Mouse (Mus musculus): ENCODE measurements around the gene Tenm3. TPM values are rescaled to one million over a fixed set of nuclear protein-coding genes. Genes with fewer than 3 reads are reported as not detected.

The Tenm3 gene
- total and polyA plus RNA-seq, 3 experiments = 0.01 to 0.11 TPM; not detected in 1

DNA sequence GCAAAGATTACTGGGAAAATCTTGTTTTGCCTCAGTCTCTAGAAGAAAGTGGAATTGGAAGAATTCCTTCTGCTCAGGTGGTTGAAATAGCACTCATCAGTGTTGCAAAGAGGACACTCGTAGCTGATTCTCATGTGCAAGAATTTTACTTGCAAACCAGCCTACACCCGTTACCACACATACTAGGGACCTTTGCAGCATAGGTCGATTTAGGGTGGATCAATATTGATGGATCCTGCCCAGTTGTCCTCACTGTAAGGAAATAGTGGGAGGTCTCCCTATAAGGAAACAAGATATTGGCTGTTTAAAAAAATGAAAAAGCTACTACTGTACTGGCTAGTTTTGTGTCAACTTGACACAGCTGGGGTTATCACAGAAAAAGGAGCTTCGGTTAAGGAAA lies 242.1 kb downstream of the Tenm3 start:
- Histone ChIP-seq H3K9me3 (replicated peaks) (peaks cover 22% of the 10 kb centered on the region), H3K4me3 (ENCODE audit: low read depth, low read length) (no peak overlapping the region), H3K36me3 (replicated peaks) (no peaks in the 10 kb centered on the region), H3K27me3 (ENCODE audit: insufficient read depth, low read length) (no peaks in the 10 kb centered on the region), H3K4me1 (ENCODE audit: insufficient read depth, low read depth, low read length) (no peaks in the 10 kb centered on the region)
- TF ChIP-seq TAL1 (conservative IDR thresholded peaks at IDR 0.05; ENCODE audit: low read depth, low read length) (no peak), GATA2 (IDR thresholded peaks at IDR 0.05; ENCODE audit: borderline replicate concordance, low read depth, low read length) (no peak), CTCF (IDR thresholded peaks at IDR 0.05; ENCODE audit: low read depth, low read length) (no peak), GATA1 (IDR thresholded peaks at IDR 0.05; ENCODE audit: borderline replicate concordance, low read length) (no peak), POLR2AphosphoS5 (IDR thresholded peaks at IDR 0.05; ENCODE audit: insufficient replicate concordance, low read depth, low read length) (no peak)
- DNase-seq (ENCODE audit: low spot score) = no peak
- no peak for ATAC-seq (ENCODE audit: extremely low read depth, insufficient number of reproducible peaks, low FRiP score, poor library complexity, severe bottlenecking)

DNA sequence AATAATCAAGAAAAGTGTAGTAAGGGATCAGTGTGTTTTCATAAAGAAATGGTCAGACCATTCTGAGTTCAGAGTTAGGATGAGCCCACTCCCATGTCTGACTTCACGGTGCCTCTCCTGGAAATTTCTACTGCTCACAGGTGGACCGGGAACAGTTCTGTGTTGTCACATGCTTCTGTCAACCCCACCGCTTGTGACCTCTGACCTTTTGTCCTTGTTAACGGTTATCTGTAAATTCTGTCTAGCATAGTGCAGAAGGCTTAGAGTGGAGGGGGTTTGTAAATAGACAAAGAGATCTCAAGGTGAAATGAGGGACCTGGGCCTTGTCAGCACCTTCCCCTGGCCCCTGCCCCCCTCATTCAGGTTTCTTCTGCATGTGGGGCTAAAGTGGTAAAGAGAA lies 244.7 kb downstream of the Tenm3 start:
- H3K4me3 ChIP-seq (ENCODE audit: low read depth, low read length) = no peak overlapping the region
- DNase-seq (ENCODE audit: low spot score) = no peak
- H3K9me3 ChIP-seq (replicated peaks) = peaks cover 33% of the 10 kb centered on the region
- H3K4me1 ChIP-seq (ENCODE audit: insufficient read depth, low read depth, low read length) = no peaks in the 10 kb centered on the region
- TF ChIP-seq GATA2 (IDR thresholded peaks at IDR 0.05; ENCODE audit: borderline replicate concordance, low read depth, low read length) (no peak), GATA1 (IDR thresholded peaks at IDR 0.05; ENCODE audit: borderline replicate concordance, low read length) (no peak)
- H3K36me3 ChIP-seq (replicated peaks) = no peaks in the 10 kb centered on the region
- ATAC-seq (ENCODE audit: extremely low read depth, insufficient number of reproducible peaks, low FRiP score, poor library complexity, severe bottlenecking) = no peak
- no peaks in the 10 kb centered on the region for H3K27me3 ChIP-seq (ENCODE audit: insufficient read depth, low read length)

DNA sequence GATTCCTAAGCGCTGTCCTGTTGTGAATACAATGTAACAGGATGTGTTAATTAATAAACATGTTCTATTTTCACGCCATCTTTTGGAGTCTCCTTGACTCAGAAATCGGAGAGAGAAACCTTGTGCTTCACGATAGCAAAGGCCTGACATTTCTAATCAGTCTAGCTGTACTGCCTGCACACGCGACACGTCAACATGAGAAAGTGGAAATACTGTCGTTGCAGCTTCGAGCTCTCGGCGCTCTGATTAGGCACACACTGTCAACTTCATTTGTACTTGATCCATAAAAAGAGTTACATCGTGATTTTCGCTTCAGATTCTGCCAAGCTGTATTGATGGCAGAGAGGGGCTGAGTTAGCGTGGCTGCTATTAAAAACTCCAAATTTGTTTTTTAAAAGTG lies 247.4 kb downstream of the Tenm3 start:
- no peak for DNase-seq (ENCODE audit: low spot score)
- no peaks in the 10 kb centered on the region for H3K4me1 ChIP-seq (ENCODE audit: insufficient read depth, low read depth, low read length)
- TF ChIP-seq TAL1 (conservative IDR thresholded peaks at IDR 0.05; ENCODE audit: low read depth, low read length) (no peak), POLR2AphosphoS5 (IDR thresholded peaks at IDR 0.05; ENCODE audit: insufficient replicate concordance, low read depth, low read length) (no peak), CTCF (IDR thresholded peaks at IDR 0.05; ENCODE audit: low read depth, low read length) (no peak), GATA2 (IDR thresholded peaks at IDR 0.05; ENCODE audit: borderline replicate concordance, low read depth, low read length) (no peak), GATA1 (IDR thresholded peaks at IDR 0.05; ENCODE audit: borderline replicate concordance, low read length) (no peak)
- peaks cover 21% of the 10 kb centered on the region for H3K9me3 ChIP-seq (replicated peaks)
- H3K36me3 ChIP-seq (replicated peaks) = no peaks in the 10 kb centered on the region
- no peak for ATAC-seq (ENCODE audit: extremely low read depth, insufficient number of reproducible peaks, low FRiP score, poor library complexity, severe bottlenecking)
- H3K4me3 ChIP-seq (ENCODE audit: low read depth, low read length) = no peak overlapping the region
- H3K27me3 ChIP-seq (ENCODE audit: insufficient read depth, low read length) = no peaks in the 10 kb centered on the region

DNA sequence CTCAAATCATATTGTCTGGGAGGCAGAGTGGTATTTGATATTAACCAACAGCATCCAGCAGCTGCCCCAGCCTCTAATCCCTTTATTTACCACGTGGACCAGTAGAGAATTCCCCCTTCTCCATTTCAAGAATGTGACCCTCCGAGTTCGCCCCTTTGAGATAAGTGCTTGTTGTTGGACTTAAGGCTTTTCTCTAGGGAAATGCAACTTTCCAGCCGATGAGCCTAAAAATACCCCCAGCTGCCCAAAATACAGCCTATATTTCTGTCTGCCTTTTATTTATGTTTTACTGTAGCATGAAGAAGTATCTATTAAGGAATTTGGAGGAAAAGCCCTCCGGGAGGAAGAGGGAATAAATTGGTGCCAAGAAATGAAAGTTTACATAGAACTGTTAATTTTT lies 251.9 kb downstream of the Tenm3 start:
- Histone ChIP-seq H3K9me3 (replicated peaks) (peaks cover 50% of the 10 kb centered on the region), H3K36me3 (replicated peaks) (no peaks in the 10 kb centered on the region), H3K27me3 (ENCODE audit: insufficient read depth, low read length) (no peaks in the 10 kb centered on the region), H3K4me1 (ENCODE audit: insufficient read depth, low read depth, low read length) (no peaks in the 10 kb centered on the region), H3K4me3 (ENCODE audit: low read depth, low read length) (no peak overlapping the region)
- DNase-seq (ENCODE audit: low spot score) (no peak), ATAC-seq (ENCODE audit: extremely low read depth, insufficient number of reproducible peaks, low FRiP score, poor library complexity, severe bottlenecking) (no peak)
- no peak for TF ChIP-seq CTCF (IDR thresholded peaks at IDR 0.05; ENCODE audit: low read depth, low read length)
- no peak for TF ChIP-seq GATA2 (IDR thresholded peaks at IDR 0.05; ENCODE audit: borderline replicate concordance, low read depth, low read length)
- no peak for TF ChIP-seq POLR2AphosphoS5 (IDR thresholded peaks at IDR 0.05; ENCODE audit: insufficient replicate concordance, low read depth, low read length)
- no peak for TF ChIP-seq TAL1 (conservative IDR thresholded peaks at IDR 0.05; ENCODE audit: low read depth, low read length)
- no peak for TF ChIP-seq GATA1 (IDR thresholded peaks at IDR 0.05; ENCODE audit: borderline replicate concordance, low read length)

DNA sequence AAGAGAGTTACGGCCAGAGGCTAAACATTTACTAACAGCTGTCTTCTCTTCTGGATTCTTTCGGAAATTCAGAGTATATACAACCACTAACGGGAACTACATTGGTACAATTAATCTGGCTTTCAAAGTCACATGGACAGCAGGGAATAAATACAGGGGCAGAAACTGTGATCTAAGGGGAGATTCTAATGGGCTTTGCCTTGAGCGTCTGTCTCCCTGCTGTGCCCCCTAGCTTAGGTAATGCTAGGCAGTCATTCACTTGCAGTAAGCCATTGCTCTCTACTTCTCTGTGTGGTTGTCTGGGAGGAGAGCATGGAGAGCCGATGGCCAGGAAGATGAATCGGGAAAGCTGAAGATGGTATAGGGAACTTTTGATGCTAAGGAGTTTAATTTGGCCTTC lies 264.0 kb downstream of the Tenm3 start:
- TF ChIP-seq CTCF (IDR thresholded peaks at IDR 0.05; ENCODE audit: low read depth, low read length) = no peak
- no peak for TF ChIP-seq TAL1 (conservative IDR thresholded peaks at IDR 0.05; ENCODE audit: low read depth, low read length)
- no peak for TF ChIP-seq POLR2AphosphoS5 (IDR thresholded peaks at IDR 0.05; ENCODE audit: insufficient replicate concordance, low read depth, low read length)
- TF ChIP-seq GATA2 (IDR thresholded peaks at IDR 0.05; ENCODE audit: borderline replicate concordance, low read depth, low read length) = no peak
- no peak for TF ChIP-seq GATA1 (IDR thresholded peaks at IDR 0.05; ENCODE audit: borderline replicate concordance, low read length)
- ATAC-seq (ENCODE audit: extremely low read depth, insufficient number of reproducible peaks, low FRiP score, poor library complexity, severe bottlenecking) (no peak), DNase-seq (ENCODE audit: low spot score) (no peak)
- Histone ChIP-seq H3K27me3 (ENCODE audit: insufficient read depth, low read length) (no peaks in the 10 kb centered on the region), H3K36me3 (replicated peaks) (no peaks in the 10 kb centered on the region), H3K4me1 (ENCODE audit: insufficient read depth, low read depth, low read length) (no peaks in the 10 kb centered on the region), H3K9me3 (replicated peaks) (peaks cover 15% of the 10 kb centered on the region), H3K4me3 (ENCODE audit: low read depth, low read length) (no peak overlapping the region)

DNA sequence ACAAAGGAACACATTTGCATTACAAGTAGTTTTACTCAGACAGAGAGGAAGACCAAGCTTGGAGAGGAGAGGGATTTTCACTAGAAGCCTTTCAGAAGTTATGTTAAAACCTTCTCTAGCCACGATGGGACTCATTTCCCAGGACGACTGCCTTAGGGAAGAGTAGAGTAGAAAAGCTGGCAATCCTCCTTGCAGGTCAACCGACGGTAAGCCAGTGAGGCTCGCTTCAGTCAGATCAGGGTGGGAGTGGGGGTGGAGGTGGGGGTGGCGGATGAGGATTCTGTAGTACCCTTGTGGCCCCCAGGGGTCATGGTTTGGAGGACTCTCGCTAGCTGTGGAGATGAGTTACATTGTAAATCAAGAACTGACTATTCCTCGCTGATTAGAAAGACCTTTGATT lies 264.6 kb downstream of the Tenm3 start:
- TF ChIP-seq GATA2 (IDR thresholded peaks at IDR 0.05; ENCODE audit: borderline replicate concordance, low read depth, low read length) = no peak
- TF ChIP-seq POLR2AphosphoS5 (IDR thresholded peaks at IDR 0.05; ENCODE audit: insufficient replicate concordance, low read depth, low read length) = no peak
- TF ChIP-seq GATA1 (IDR thresholded peaks at IDR 0.05; ENCODE audit: borderline replicate concordance, low read length) = no peak
- no peak for TF ChIP-seq CTCF (IDR thresholded peaks at IDR 0.05; ENCODE audit: low read depth, low read length)
- no peaks in the 10 kb centered on the region for H3K27me3 ChIP-seq (ENCODE audit: insufficient read depth, low read length)
- H3K4me1 ChIP-seq (ENCODE audit: insufficient read depth, low read depth, low read length) = no peaks in the 10 kb centered on the region
- H3K9me3 ChIP-seq (replicated peaks) = peaks cover 18% of the 10 kb centered on the region
- DNase-seq (ENCODE audit: low spot score) (no peak), ATAC-seq (ENCODE audit: extremely low read depth, insufficient number of reproducible peaks, low FRiP score, poor library complexity, severe bottlenecking) (no peak)
- H3K4me3 ChIP-seq (ENCODE audit: low read depth, low read length) = no peak overlapping the region
- no peaks in the 10 kb centered on the region for H3K36me3 ChIP-seq (replicated peaks)

DNA sequence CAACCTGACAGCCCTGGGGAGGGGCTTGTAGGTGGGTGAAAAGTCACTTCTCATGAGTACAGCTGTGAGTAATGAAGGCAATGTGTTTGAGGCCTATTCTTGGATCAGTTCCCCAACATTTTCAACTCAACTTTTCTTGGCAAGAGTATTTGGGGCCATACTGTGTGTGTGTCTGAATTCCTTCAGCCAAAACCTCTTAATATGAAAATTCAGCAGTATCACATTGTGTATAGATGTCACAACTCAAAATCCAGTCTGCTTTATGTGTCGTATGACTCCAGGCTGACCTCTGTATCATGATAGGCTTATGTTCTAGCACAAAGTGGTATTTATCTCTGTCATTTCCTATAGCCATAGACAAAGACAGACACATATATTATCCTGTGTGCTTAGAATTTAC lies 270.8 kb downstream of the Tenm3 start:
- ATAC-seq (ENCODE audit: extremely low read depth, insufficient number of reproducible peaks, low FRiP score, poor library complexity, severe bottlenecking) = no peak
- Histone ChIP-seq H3K27me3 (ENCODE audit: insufficient read depth, low read length) (no peaks in the 10 kb centered on the region), H3K9me3 (replicated peaks) (peaks cover 15% of the 10 kb centered on the region), H3K36me3 (replicated peaks) (no peaks in the 10 kb centered on the region), H3K4me3 (ENCODE audit: low read depth, low read length) (no peak overlapping the region), H3K4me1 (ENCODE audit: insufficient read depth, low read depth, low read length) (no peaks in the 10 kb centered on the region)
- DNase-seq (ENCODE audit: low spot score) = no peak
- TF ChIP-seq TAL1 (conservative IDR thresholded peaks at IDR 0.05; ENCODE audit: low read depth, low read length) (no peak), CTCF (IDR thresholded peaks at IDR 0.05; ENCODE audit: low read depth, low read length) (no peak), POLR2AphosphoS5 (IDR thresholded peaks at IDR 0.05; ENCODE audit: insufficient replicate concordance, low read depth, low read length) (no peak), GATA2 (IDR thresholded peaks at IDR 0.05; ENCODE audit: borderline replicate concordance, low read depth, low read length) (no peak), GATA1 (IDR thresholded peaks at IDR 0.05; ENCODE audit: borderline replicate concordance, low read length) (no peak)

Data from G1E (cell line).